Mouse (Mus musculus) testis, adult 2 months (tissue): ENCODE measurements around the gene Naf1. TPM values are rescaled to one million over a fixed set of nuclear protein-coding genes. Genes with fewer than 3 reads are reported as not detected.

Experiments used
- H3K27ac ChIP-seq: fragments of 200-500 bp; 2 replicates; pipeline ENCODE4 v1.5.1; 2012; ENCODE audit warnings: low read depth, low read length; ENCODE audit not compliant: control insufficient read depth, insufficient read depth
- H3K27me3 ChIP-seq: fragments of 200-500 bp; 2 replicates; pipeline ENCODE4 v1.6.1; 2012; ENCODE audit warnings: mild to moderate bottlenecking, low read length, moderate library complexity; ENCODE audit not compliant: control insufficient read depth, insufficient read depth
- H3K36me3 ChIP-seq: fragments of 200-500 bp; 2 replicates; pipeline ENCODE4 v1.6.1; 2012; ENCODE audit warnings: mild to moderate bottlenecking, low read length; ENCODE audit not compliant: control insufficient read depth, insufficient read depth
- H3K4me1 ChIP-seq: fragments of 200-500 bp; 2 replicates; pipeline ENCODE4 v1.6.1; 2012; ENCODE audit warnings: low read length; ENCODE audit not compliant: control insufficient read depth, insufficient read depth
- H3K4me3 ChIP-seq: fragments of 200-500 bp; 2 replicates; pipeline ENCODE4 v1.5.1; 2012; ENCODE audit warnings: low read depth, mild to moderate bottlenecking, low read length, moderate library complexity, mixed read lengths; ENCODE audit not compliant: control insufficient read depth
- CTCF ChIP-seq: fragments of 200-500 bp; IDR thresholded peaks from 2 replicates; pipeline ENCODE4 v1.5.1; 2012; ENCODE audit warnings: low read depth, mild to moderate bottlenecking, inconsistent platforms, low read length, moderate library complexity; ENCODE audit not compliant: control insufficient read depth, insufficient read depth, insufficient replicate concordance
- POLR2A ChIP-seq: fragments of 200-500 bp; IDR thresholded peaks from 2 replicates; pipeline ENCODE4 v1.6.1; 2012; ENCODE audit warnings: low read depth, mild to moderate bottlenecking, inconsistent platforms, low read length, moderate library complexity; ENCODE audit not compliant: control insufficient read depth
- polyA plus RNA-seq: library from polyadenylated mRNA; depleted of rRNA; stranded (reverse); fragments of >200 nt; gene quantifications from 2 replicates; pipeline ENCODE4 v1.2.3, GENCODE M21; 2012; rRNA removed

The Naf1 gene
- polyA plus RNA-seq, 1 experiment = 9.7 TPM

DNA sequence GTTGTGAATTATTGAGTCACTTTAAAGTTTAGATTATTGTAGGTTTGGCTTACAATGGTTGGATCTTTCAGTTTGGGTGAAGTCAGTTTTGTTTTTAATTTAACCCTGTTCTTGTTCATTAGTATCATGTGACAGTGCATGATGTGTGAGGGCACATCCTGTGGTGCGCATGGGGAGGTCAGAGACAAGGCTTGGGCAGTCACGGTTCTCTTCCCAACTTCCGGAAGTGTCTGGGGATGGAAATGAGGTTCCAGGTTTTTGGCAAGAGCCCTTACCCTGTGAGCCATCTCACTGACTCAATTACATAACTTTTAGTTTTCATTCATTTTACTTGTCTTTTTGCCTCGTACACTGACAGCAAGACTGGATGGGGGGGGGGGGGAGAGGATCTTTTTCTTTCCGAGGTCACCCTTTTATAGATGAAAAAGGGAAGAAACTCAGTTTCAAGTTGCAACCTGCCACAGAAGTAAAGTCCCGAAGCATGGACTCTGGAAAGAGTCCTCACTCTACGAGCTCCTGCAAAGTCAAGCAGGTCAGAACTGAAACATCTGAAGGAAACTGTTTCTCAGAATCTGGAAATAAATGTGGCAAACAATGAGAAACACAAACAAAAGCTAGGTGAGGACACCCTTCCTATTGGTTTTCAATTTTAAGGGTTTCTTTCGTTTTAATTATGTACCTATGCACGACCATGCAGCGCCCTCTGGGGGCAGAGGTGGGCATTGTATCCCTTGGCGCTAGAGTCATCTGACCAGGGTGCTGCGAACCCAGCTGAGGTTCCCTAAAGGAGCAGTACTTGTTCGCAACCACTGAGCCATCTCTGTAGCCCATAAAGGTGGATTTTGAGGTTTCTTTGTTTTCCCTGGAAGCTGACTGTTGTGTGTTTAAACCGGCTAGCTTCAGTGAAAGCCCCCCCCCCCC, 53.9 kb downstream of the Naf1 start:
- no peaks in the 10 kb centered on the region for H3K36me3 ChIP-seq
- H3K27ac ChIP-seq = no peak overlapping the region
- peaks cover 5% of the 10 kb centered on the region for H3K4me1 ChIP-seq
- no peaks in the 10 kb centered on the region for H3K27me3 ChIP-seq
- H3K4me3 ChIP-seq = no peak overlapping the region; the same call in 1 of the 2 replicates
- TF ChIP-seq CTCF (peak; percentile 89), POLR2A (no peak)

GRCm38 (mm10) chr8:66916056-66916455, 56.0 kb downstream of the Naf1 start:
- H3K4me3 ChIP-seq = no peak overlapping the region
- no peaks in the 10 kb centered on the region for H3K27me3 ChIP-seq
- H3K36me3 ChIP-seq = no peaks in the 10 kb centered on the region
- no peak overlapping the region for H3K27ac ChIP-seq
- H3K4me1 ChIP-seq = peaks cover 5% of the 10 kb centered on the region
- TF ChIP-seq POLR2A (no peak), CTCF (no peak)

DNA sequence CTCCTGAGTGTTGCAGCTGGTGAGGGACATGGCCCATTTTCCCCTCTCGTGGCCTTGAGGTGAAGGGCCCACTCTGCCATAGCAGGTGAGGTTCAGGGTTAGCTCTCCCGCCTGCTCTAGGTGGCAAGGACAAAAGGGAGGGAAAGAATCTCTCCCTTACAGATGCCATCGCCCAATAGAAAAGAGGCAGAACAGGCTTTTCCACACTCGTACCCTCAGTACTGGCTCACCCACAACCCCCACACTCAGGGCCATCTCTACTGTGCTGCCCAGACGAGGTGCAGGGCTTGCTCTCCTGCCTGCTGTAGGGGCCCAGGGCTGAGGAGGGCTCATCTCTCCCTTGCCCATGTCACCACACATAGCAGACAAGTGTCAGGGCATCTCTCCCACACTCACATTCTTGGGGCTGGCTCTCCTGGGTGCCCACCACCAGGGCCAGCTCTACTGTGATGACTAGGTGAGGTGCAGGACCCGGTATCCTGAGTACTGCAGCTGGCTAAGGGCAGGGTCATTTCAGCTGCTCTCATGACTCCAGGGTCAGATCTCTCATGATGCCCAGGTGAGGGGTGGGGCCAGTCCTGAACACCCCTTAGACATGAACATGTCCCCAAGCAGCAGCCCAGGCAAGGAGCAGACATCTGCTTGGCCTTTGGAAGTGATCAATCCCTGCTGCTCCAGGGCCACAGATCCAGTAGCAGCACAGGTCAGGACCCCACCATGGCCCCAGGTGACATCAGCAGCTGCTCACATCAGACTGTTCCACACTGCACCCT, 57.9 kb downstream of the Naf1 start:
- TF ChIP-seq POLR2A = no peak
- TF ChIP-seq CTCF = no peak
- Histone ChIP-seq H3K4me3 (no peak overlapping the region), H3K27ac (no peak overlapping the region), H3K36me3 (no peaks in the 10 kb centered on the region), H3K27me3 (no peaks in the 10 kb centered on the region), H3K4me1 (peaks cover 5% of the 10 kb centered on the region)

GRCm38 (mm10) chr8:66918471-66918870, 58.5 kb downstream of the Naf1 start:
- H3K4me3 ChIP-seq = no peak overlapping the region
- no peaks in the 10 kb centered on the region for H3K36me3 ChIP-seq
- TF ChIP-seq CTCF = no peak
- no peak for TF ChIP-seq POLR2A
- H3K27ac ChIP-seq = no peak overlapping the region
- H3K4me1 ChIP-seq = peaks cover 5% of the 10 kb centered on the region
- no peaks in the 10 kb centered on the region for H3K27me3 ChIP-seq

DNA sequence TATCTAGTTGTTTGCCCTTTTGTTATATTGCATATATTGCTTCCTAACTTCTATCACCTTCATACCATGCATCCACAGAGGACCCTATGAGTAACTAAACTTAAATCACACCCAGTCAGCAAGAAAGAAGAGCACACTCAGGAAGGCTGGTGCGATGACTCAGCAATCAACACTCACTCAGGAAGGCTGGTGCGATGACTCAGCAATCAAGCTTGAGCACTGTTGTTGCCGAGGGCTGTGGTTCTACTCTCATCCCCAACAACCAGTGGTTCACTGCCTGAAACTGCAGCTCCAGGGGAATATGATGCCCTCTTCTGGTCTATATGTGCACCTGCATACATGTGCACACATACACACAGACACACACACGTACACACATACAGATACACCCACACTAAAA, 73.7 kb downstream of the Naf1 start:
- Histone ChIP-seq H3K36me3 (no peaks in the 10 kb centered on the region), H3K4me1 (no peaks in the 10 kb centered on the region), H3K4me3 (no peak overlapping the region), H3K27me3 (no peaks in the 10 kb centered on the region), H3K27ac (no peak overlapping the region)
- TF ChIP-seq POLR2A (no peak), CTCF (no peak)

DNA sequence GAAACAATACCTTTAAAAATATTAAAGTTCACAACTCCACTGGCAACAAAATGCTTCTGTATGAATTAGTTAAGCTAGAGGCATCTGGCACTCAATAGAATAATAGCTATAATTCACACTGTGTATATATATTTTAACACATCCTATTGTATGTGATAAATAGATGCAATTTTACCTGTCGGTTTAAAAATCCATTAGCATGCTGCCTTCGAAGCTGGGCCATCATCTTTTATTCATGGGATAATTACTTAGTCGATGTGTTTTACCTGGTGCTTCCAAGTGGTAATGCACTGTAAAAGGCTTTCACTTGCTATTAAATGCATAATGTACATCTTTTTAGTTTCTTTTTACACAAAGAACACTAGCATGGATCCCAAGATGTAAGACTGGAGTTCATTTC, 76.2 kb downstream of the Naf1 start:
- Histone ChIP-seq H3K27me3 (no peaks in the 10 kb centered on the region), H3K36me3 (no peaks in the 10 kb centered on the region), H3K4me1 (no peaks in the 10 kb centered on the region), H3K27ac (no peak overlapping the region), H3K4me3 (no peak overlapping the region)
- TF ChIP-seq CTCF = no peak

Other genes with a start within 250 kb of the Naf1 start
- not detected in 2 replicates for gene Npy5r, start 172.1 kb upstream of the Naf1 start, polyA plus RNA-seq
- gene Npy1r, start 163.0 kb upstream of the Naf1 start, polyA plus RNA-seq = 0.33 and 0.55 TPM in 2 replicates